Mouse (Mus musculus): Measurements from ENCODE around the gene Sec1.

Gene Sec1

DNA sequence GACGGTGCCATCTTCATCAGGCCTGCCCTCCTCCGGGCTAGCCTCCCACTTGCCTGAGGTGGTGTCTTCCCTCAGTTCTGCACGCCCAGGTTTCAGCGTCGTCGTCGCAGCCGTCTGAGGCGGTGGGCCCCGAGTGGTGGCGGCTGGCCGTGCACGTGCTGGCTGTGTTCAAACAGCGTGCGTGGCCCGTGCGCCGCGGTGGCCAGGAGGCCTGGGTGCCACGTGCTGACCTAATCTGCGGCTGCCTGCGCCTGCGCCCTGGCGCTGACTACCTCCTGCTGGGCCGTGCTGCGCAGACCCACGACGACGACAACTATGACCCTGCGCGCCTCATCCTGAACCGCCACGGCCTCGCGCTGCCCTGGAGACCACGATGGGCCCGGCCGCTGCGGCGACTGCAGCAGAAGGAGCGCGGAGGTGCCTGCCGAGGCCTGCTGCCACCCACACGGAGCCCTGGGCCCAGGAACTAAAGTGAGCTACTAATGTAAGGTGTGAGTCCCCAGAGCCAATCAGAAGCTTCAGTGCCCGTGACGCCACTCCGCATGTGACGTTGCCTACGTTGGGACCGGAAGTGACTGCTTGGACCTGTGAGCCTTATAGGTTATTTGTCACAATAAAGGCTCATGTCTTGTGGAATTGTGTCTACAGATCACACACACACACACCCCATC, at the start of gene Sec1:
Gene Sec1, minus strand, starts transcription at position 482 of the 671 bp plus-strand sequence.
- ChIA-PET CTCF (interaction anchor here in 3 of 4 experiments (0.5 to 3.6 kb wide), 6 partner anchors 11 to 289 kb away, joined by 3 to 18 read pairs (median 6); partner anchors contain the start of genes Ntn5 (in 2 of the 3) and Kcna7 (in 1 of the 3)), POLR2A (interaction anchor here (0.9 to 3.3 kb wide), 13 partner anchors 10 to 175 kb away, joined by 3 to 27 read pairs (median 4); partner anchors contain the start of genes Sphk2 (in 3 of the 4), Dbp (in 2 of the 4), Fut2 (in 1 of the 4) and Ntn5 (in 1 of the 4))

DNA sequence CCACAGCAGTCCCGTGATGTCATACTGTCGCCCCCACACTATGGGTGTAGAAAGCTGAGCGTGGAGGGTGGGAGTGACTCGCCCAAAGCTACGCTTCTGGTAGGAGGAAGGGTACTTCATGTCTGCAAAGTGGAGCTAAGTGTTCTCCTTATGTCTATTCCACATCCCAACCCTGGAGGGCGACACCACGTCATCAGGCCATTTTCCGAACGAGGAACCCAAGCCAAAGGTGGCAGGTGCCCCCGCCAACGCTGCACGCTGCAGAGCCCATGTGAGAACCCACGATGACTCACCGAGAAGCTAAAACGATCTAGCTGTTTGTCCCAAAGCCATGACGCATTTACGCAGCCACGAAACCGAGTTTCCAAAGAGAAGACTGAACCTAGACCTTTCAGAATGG, 48.1 kb upstream of the Sec1 start:
- POLR2A ChIA-PET, result interaction anchor here in 3 of 4 experiments (0.5 to 7.4 kb wide), 37 partner anchors 8 to 342 kb away, joined by 3 to 94 read pairs (median 4); partner anchors contain the start of genes Fam83e (in 3 of the 3), Sphk2 (in 3 of the 3), Ccdc114 (in 1 of the 3) and Cyth2 (in 1 of the 3)
- CTCF ChIA-PET, result interaction anchor here (0.5 to 7.7 kb wide), 51 partner anchors 9 to 775 kb away, joined by 3 to 145 read pairs (median 4); partner anchors contain the start of genes Ccdc114 (in 2 of the 4), Kdelr1 (in 2 of the 4), Lmtk3 (in 2 of the 4) and Cyth2 (in 1 of the 4)

DNA sequence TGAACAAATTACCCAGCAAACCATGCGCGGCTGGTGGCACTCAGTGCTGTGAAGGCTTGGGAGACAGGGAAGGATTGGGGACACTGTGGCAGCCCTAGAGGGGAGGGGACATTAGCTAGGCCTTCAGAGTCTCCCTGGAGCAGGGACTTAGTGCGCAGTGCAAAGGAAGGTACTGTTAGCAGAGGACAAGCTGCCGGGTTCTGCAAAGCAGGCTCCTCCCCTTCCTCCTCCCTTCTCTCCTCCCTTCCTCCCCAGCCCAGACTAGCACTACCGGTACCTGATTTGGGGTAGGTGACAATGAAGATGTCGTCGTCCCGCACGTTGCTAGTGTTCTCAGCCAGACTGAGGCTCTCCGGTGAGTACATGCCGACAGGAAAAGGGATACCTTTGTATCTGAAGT, 47.6 kb upstream of the Sec1 start:
- ChIA-PET POLR2A (interaction anchor here in 3 of 4 experiments (0.5 to 7.4 kb wide), 34 partner anchors 8 to 341 kb away, joined by 3 to 94 read pairs (median 4); partner anchors contain the start of genes Fam83e (in 3 of the 3), Sphk2 (in 3 of the 3), Ccdc114 (in 1 of the 3) and Cyth2 (in 1 of the 3)), CTCF (interaction anchor here (0.5 to 7.7 kb wide), 46 partner anchors 9 to 776 kb away, joined by 3 to 145 read pairs (median 4); partner anchors contain the start of genes Ccdc114 (in 2 of the 4), Kdelr1 (in 2 of the 4), Lmtk3 (in 2 of the 4) and Cyth2 (in 1 of the 4))

DNA sequence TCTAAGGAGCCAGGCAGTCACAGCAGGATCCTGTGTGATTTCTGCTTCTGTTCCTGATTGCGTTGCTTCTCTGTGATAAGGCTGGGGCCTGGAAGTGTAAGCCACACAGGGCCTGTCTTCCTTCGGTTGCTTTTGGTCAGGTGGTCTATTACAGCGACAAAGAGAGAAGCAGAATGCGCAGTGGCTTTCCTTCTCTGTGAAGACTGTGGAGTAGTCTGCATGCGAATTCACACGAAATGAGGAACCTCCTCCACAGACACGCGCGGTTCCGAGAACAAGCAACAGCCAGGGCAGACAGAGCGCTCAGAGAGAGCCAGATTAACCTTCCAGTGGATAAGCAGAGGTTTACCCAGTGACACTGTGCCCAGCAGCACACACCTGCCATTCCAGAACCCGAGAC, 47.1 kb upstream of the Sec1 start:
- CTCF ChIA-PET, result interaction anchor here (0.9 to 7.7 kb wide), 17 partner anchors 11 to 261 kb away, joined by 3 to 145 read pairs (median 6); partner anchors contain the start of genes Ccdc114 (in 1 of the 4), Fam83e (in 1 of the 4) and Lmtk3 (in 1 of the 4)
- POLR2A ChIA-PET, result interaction anchor here in 3 of 4 experiments (0.9 to 7.4 kb wide), 17 partner anchors 9 to 134 kb away, joined by 3 to 94 read pairs (median 4); partner anchors contain the start of genes Sphk2 (in 3 of the 3), Fam83e (in 1 of the 3) and Kdelr1 (in 1 of the 3)

DNA sequence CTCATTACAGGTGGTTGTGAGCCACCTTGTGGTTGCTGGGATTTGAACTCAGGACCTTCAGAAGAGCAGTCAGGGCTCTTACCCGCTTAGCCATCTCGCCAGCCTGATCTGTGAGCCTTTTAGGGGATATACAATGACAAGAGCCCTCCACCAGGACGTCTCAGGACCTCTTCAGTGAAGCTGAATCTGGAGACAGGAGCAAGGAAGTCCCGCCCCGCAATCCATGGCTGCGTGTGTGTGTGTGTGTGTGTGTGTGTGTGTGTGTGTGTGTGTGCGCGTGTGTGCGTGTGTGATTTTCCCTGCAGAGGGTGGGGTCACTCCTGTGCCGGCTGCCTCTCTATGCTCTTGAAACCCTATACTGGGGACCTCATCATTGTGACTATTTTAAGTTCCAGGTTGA, 45.6 kb upstream of the Sec1 start:
- CTCF ChIA-PET, result interaction anchor here (0.5 to 2.8 kb wide), 77 partner anchors 9 to 485 kb away, joined by 3 to 120 read pairs (median 5); partner anchors contain the start of genes Kdelr1 (in 3 of the 4), Ccdc114 (in 2 of the 4), Cyth2 (in 2 of the 4) and Fam83e (in 1 of the 4)
- POLR2A ChIA-PET, result interaction anchor here (0.6 to 5.8 kb wide), 36 partner anchors 9 to 479 kb away, joined by 3 to 102 read pairs (median 4); partner anchors contain the start of genes Sphk2 (in 3 of the 4), Cyth2 (in 2 of the 4), Fam83e (in 2 of the 4) and Ccdc114 (in 1 of the 4)

DNA sequence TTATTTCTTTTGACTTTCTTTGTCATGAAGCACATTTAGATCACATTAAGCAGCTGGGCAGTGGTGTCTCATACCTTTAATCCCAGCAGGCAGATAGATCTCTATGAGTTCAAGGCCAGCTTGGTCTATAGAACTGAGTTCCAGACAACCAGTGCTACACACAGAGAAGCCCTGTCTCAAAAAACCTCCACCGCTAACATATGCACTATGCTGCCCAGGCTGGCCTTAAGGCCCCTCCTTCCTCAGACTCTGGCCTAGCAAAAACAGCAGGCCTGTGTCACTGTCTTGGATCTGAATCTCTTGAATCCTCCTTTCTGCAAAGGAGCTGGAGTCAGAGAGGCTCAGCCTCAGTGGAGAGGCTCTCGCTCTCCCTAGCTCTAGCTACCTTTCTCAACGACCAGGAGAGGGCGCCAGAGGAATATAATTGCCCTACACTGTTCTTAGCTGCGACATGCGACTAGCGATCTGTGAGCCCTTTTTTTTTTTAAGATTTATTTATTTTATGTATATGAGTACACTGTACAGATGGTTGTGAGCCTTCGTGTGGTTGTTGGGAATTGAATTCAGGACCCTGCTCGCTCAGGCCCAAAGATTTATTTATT, 45.1 kb upstream of the Sec1 start:
- ChIA-PET POLR2A (interaction anchor here (0.6 to 5.8 kb wide), 46 partner anchors 8 to 479 kb away, joined by 3 to 102 read pairs (median 4); partner anchors contain the start of genes Cyth2 (in 4 of the 4), Sphk2 (in 3 of the 4), Fam83e (in 2 of the 4) and Ccdc114 (in 1 of the 4)), CTCF (interaction anchor here (0.5 to 2.8 kb wide), 100 partner anchors 8 to 455 kb away, joined by 3 to 120 read pairs (median 5); partner anchors contain the start of genes Cyth2 (in 3 of the 4), Kdelr1 (in 3 of the 4), Ccdc114 (in 2 of the 4) and Lmtk3 (in 2 of the 4))

DNA sequence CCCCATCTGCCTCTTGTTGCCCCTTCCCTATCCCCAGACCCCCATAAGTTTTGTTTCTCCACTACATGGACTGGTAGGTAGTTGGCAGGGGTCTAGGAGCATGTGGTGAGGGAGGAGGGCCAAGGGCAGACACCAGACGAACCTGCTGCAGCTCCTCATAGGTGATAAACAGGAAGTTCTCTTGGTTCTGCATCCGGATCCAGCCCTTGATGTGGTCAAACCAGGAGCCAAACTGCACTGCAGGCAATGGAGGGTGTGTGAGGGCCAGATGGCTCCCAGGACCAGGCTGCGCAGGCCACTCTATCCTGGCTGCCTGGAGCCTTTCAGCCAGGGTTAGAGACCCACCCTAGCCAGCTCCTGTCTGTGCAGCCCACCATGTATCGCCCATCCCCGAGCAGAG, 39.3 kb upstream of the Sec1 start:
- ChIA-PET CTCF (interaction anchor here in 1 of 4 experiments (0.9 kb wide), 1 partner anchor 13 kb away, joined by 5 read pairs; the partner anchor contains the start of gene Fam83e), POLR2A (interaction anchor here in 3 of 4 experiments (0.5 to 9.4 kb wide), 4 partner anchors 14 to 333 kb away, joined by 3 to 250 read pairs (median 82); partner anchors contain the start of genes Fam83e (in 2 of the 3), Sphk2 (in 2 of the 3) and Rpl18 (in 1 of the 3))

DNA sequence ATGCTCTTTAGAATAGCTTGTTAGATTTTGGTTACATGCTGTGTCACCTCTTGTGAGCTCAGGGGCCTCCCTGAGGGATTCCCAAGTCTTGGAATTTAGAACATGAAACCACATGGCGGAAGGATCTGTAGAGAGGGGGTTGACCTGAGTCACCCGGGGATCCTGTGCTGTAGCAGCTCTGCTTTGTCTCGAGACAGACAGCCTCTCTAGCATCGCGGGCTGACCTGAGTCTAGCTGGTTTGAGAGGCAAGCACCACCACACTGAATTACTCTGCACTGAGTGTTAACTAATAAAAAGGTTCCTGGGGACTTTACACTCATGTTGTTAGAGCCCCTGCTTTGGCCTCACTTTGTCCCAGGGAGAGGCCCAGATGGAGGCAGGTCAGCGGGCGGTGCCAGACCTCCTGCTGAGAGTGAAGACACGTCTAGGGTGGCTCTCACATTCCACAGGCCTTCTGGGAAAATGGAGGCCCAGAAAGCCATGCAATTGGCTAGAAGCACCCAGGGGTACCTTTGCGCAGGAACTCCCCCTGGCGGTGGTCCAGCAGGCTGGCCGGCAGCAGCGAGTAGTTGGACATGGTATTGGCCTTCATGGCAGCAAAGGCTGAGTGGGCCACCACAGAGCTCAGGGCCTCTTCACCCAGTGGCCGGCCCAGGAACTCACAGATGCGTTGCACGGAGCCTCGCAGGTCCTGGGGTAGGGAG, 36.7 kb upstream of the Sec1 start:
- ChIA-PET POLR2A (interaction anchor here (0.9 to 9.4 kb wide), 28 partner anchors 9 to 273 kb away, joined by 3 to 250 read pairs (median 5); partner anchors contain the start of genes Sphk2 (in 4 of the 4), Fam83e (in 3 of the 4), Rpl18 (in 2 of the 4) and Cyth2 (in 1 of the 4)), CTCF (interaction anchor here (0.6 to 2.9 kb wide), 24 partner anchors 8 to 533 kb away, joined by 3 to 14 read pairs (median 4); partner anchors contain the start of genes Fam83e (in 2 of the 4), Ccdc114 (in 1 of the 4), Lmtk3 (in 1 of the 4) and Rpl18 (in 1 of the 4))

DNA sequence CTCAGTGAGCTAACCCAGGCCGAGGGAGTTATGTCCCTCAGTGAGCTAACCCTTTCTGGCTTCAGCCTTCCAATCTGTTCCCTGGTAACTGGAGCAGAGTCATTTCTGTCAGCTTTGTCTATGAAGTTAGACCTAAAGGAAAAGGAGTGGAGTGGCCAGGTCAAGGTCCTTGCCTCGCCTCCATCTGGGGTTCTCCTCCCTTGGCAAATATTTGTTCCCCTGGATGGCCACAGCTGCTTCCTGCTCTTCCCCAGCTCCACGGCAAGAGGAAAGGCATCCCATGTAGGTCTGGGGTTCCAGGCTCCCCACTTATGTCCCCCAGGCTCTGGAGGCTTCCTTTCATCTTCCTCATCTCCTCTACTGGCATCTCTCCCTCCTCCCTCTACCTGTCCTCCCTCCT, 33.4 kb upstream of the Sec1 start:
- ChIA-PET CTCF (interaction anchor here in 3 of 4 experiments (0.9 to 1.8 kb wide), 4 partner anchors 9 to 74 kb away, joined by 3 to 8 read pairs (median 4); no protein-coding TSS in a partner anchor), POLR2A (interaction anchor here (0.8 to 18.3 kb wide), 18 partner anchors 8 to 268 kb away, joined by 3 to 640 read pairs (median 4); partner anchors contain the start of genes Sphk2 (in 4 of the 4), Rpl18 (in 3 of the 4), Fam83e (in 2 of the 4) and Car11 (in 1 of the 4))

DNA sequence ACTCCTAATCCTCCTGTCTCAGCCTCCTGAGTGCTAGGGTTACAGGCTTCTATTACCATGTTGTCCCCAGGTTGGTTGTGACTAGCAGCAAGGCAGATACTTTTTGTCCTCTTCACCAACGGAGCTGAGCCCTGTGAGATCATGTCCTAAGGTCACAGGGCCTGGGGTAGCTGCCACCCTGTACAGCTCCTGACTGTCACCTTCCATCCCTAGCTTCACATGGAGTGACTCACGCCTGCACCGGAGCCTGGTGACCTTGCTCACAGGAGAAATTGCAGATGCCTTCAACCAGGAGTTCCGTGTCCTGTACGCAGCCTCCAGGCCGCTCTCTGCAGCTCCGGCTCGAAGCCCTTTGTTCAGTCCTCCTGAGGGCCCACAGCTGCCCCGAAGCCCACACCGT, 32.2 kb upstream of the Sec1 start:
- CTCF ChIA-PET, result interaction anchor here in 2 of 4 experiments (0.9 to 1.3 kb wide), 2 partner anchors 75 kb away, joined by 3 to 5 read pairs; no protein-coding TSS in a partner anchor
- POLR2A ChIA-PET, result interaction anchor here (0.9 to 18.3 kb wide), 19 partner anchors 7 to 95 kb away, joined by 3 to 640 read pairs (median 4); partner anchors contain the start of genes Sphk2 (in 4 of the 4), Rpl18 (in 3 of the 4), Fam83e (in 2 of the 4) and Car11 (in 1 of the 4)

DNA sequence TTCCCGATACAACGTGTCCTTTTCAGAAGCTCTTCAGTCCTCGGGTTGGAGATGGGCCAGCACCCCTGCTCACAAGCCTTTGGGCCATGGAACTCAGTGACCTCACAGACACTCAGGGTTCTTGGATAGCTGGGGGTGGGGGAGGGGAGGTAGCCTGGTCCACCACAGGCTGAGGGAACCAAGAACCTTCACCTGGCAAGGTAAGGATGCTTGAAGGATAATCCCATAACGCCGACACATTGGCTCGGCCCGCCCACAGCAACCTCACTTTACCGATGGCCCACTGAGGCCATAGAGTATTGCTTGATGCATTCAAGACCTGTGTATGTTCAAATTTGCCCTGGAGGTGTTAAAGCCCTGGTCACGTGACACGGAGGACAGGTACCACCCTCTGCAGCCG, 31.5 kb upstream of the Sec1 start, which contains the start of gene Spaca4:
Gene Spaca4, minus strand, starts transcription at position 101 of the 400 bp plus-strand sequence.
- CTCF ChIA-PET, result interaction anchor here in 2 of 4 experiments (0.6 to 1.3 kb wide), 3 partner anchors 13 to 574 kb away, joined by 3 to 4 read pairs (median 4); no protein-coding TSS in a partner anchor
- POLR2A ChIA-PET, result interaction anchor here in 3 of 4 experiments (0.8 to 18.3 kb wide), 15 partner anchors 6 to 204 kb away, joined by 3 to 640 read pairs (median 5); partner anchors contain the start of genes Rpl18 (in 3 of the 3), Sphk2 (in 3 of the 3), Fam83e (in 2 of the 3) and Car11 (in 1 of the 3)

DNA sequence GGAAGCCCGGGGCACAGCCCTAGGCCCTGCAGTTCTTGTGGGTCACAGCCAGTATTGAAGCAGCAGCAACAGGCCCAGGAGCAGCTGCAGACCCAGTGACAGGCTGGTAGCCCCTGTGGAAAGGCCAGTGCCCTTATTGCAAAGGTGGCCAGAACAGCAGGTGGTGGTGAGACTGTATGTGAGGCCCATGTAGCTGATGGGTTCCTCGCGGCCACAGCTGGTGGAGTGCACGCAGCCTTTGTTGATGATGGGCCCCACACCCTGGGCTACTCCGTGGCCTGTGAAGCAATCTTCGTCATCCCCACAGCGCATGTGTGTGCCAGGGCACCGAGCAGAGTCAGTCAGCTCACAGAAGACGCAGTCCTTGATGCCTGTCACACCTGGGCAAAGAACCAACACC, 30.9 kb upstream of the Sec1 start:
- CTCF ChIA-PET, result interaction anchor here in 2 of 4 experiments (0.6 to 1.3 kb wide), 4 partner anchors 14 to 692 kb away, joined by 3 to 4 read pairs (median 4); no protein-coding TSS in a partner anchor
- POLR2A ChIA-PET, result interaction anchor here in 3 of 4 experiments (0.6 to 18.3 kb wide), 13 partner anchors 5 to 269 kb away, joined by 3 to 640 read pairs (median 4); partner anchors contain the start of genes Rpl18 (in 3 of the 3), Fam83e (in 2 of the 3), Sphk2 (in 2 of the 3) and Car11 (in 1 of the 3)

DNA sequence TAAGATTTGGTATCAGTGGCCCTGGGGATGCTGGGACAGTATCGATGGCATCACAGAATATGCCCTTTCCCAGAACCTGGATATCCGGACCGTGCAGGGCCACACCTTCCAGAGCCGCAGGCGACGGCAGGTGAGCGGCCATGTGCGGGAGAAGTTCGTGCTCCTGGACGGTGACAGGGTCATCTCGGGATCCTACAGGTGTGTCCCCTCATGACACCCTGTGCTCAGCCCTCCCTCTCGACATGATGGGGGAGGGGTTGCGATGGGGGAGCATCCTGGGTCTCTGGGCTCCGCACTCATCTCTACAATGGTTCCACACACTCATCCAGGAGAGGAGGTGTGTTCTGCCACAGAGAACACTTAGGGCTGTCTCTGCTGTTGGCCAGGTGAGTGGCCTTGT, 29.6 kb upstream of the Sec1 start:
- ChIA-PET CTCF (interaction anchor here in 3 of 4 experiments (0.6 to 1.5 kb wide), 3 partner anchors 16 to 331 kb away, joined by 3 to 5 read pairs (median 3); no protein-coding TSS in a partner anchor), POLR2A (interaction anchor here in 2 of 4 experiments (1.0 to 18.3 kb wide), 4 partner anchors 8 to 91 kb away, joined by 3 to 640 read pairs (median 53); partner anchors contain the start of genes Car11 (in 1 of the 2), Cyth2 (in 1 of the 2), Dbp (in 1 of the 2) and Rpl18 (in 1 of the 2))

DNA sequence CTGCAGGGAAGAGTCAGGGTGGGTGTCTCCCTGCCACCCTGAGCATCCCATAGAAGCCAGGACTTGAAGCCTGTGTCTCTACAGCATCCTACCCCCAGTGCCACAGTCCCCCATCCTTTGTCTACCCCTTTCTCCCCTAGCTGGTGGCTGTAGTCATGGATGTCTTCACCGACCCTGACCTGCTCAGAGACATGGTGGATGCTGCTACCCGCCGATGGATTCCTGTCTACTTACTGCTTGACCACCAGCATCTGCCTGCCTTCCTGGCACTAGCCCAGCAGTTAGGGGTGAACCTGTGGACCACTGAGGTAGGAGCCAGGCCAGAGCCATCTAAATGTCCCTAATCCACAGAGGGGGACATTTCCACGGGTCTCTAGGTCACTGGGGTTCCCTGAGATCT, 29.1 kb upstream of the Sec1 start:
- ChIA-PET CTCF (interaction anchor here in 1 of 4 experiments (1.5 kb wide), 1 partner anchor 16 kb away, joined by 5 read pairs; no protein-coding TSS in a partner anchor), POLR2A (interaction anchor here in 3 of 4 experiments (1.0 to 18.3 kb wide), 13 partner anchors 6 to 91 kb away, joined by 3 to 640 read pairs (median 28); partner anchors contain the start of genes Car11 (in 2 of the 3), Cyth2 (in 2 of the 3), Dbp (in 2 of the 3) and Lmtk3 (in 1 of the 3))

DNA sequence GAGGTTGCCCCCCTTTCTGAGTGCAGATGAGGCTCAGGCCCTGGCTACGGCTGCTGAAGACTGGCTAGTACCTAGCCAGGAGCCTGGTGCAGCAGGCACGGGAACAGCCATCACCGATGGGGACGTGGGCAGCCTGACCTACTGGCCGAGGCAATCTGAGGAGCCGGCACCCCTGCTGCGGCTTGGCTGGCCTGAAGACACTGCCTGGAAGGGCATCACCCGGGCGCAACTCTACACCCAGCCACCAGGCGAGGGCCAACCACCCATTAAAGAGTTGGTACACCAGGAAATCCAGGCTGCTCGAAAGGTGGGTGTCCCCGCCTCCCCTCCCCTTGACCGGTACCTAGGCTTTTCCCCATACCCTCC, 28.1 kb upstream of the Sec1 start:
- ChIA-PET CTCF (interaction anchor here in 1 of 4 experiments (1.5 to 2.5 kb wide), 2 partner anchors 8 to 17 kb away, joined by 5 to 14 read pairs; no protein-coding TSS in a partner anchor), POLR2A (interaction anchor here (0.6 to 18.3 kb wide), 18 partner anchors 7 to 295 kb away, joined by 3 to 640 read pairs (median 20); partner anchors contain the start of genes Cyth2 (in 3 of the 4), Dbp (in 3 of the 4), Car11 (in 2 of the 4) and Ccdc114 (in 1 of the 4))

Measured in embryonic stem cell, embryonic (primary cell).